Comparison of ENCODE assay signal across 23 mouse cellular contexts in the genomic region with DNA sequence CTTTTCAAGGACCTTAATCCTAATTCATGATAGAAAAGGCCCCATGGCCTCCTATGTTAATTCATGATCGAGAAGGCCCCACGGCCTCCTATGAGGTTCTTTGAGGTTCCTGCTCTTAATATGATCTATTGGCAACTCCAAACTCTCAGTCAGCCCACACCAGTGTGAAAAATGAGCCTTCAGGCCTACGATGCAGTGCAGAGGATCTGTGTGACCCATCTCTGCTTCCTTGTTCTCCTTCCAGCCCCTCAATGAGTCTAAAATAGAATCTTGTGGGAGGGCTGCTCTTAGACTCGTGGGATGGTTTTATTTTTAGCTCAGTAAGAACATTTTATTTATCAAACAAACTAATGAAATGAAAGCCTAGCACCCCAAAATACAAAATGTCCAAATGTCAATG.
DNase-seq lines count a peak whose midpoint lies in the region; ATAC-seq lines count a peak whose summit lies in the region.
"Had no signal": no experiment of that assay in that cellular context is flagged by ENCODE, and none has a peak within 500 bp of the region (broad histone marks: within the 10 kb centered on the region; RNA-seq: fewer than 3 reads in every experiment).

No protein-coding gene starts in this region.

- H3K27ac ChIP-seq in heart, embryonic 11.5 days (ENCODE audit: low read depth, low read length), result peak overlapping the region; percentile 74
- H3K27ac ChIP-seq: embryonic facial prominence, embryonic 12.5 days; forebrain, embryonic 13.5 days; hindbrain, embryonic 13.5 days; limb, embryonic 12.5 days; liver, embryonic 13.5 days; neural tube, embryonic 15.5 days had no signal

- H3K9ac ChIP-seq in heart, embryonic 11.5 days (ENCODE audit: low read depth, low read length), result no peak overlapping the region
- H3K9ac ChIP-seq: embryonic facial prominence, embryonic 12.5 days; forebrain, embryonic 13.5 days; hindbrain, embryonic 13.5 days; limb, embryonic 12.5 days; liver, embryonic 13.5 days; neural tube, embryonic 15.5 days had no signal

- ATAC-seq in heart, embryonic 11.5 days (replicated peaks; ENCODE audit: insufficient number of reproducible peaks, low FRiP score, low TSS enrichment), result no peak
- ATAC-seq: forebrain, embryonic 13.5 days; inflammation-experienced regulatory T-cells, adult 6 months; lung, postnatal 0 days had no signal

- WGBS in heart, embryonic 11.5 days (ENCODE audit: insufficient replicate concordance), result 59% methylated on average over 4 of the region's 4 CpGs

- H3K9me3 ChIP-seq in heart, embryonic 11.5 days (replicated peaks; ENCODE audit: control insufficient read depth, low read length), result no peaks in the 10 kb centered on the region
- H3K9me3 ChIP-seq: embryonic facial prominence, embryonic 12.5 days; forebrain, embryonic 13.5 days; hindbrain, embryonic 13.5 days; limb, embryonic 12.5 days; liver, embryonic 13.5 days; megakaryocyte, embryonic 14.5 days; neural tube, embryonic 15.5 days had no signal

- no peaks in the 10 kb centered on the region for H3K27me3 ChIP-seq in heart, embryonic 11.5 days (ENCODE audit: control insufficient read depth, insufficient read depth, low read length)
- H3K27me3 ChIP-seq: embryonic facial prominence, embryonic 12.5 days; forebrain, embryonic 13.5 days; hindbrain, embryonic 13.5 days; limb, embryonic 12.5 days; liver, embryonic 13.5 days; megakaryocyte, embryonic 14.5 days; neural tube, embryonic 15.5 days had no signal

- H3K4me2 ChIP-seq in heart, embryonic 11.5 days, result peak overlapping the region; percentile 24; the same call in 1 of the 2 replicates
- H3K4me2 ChIP-seq: embryonic facial prominence, embryonic 12.5 days; forebrain, embryonic 13.5 days; hindbrain, embryonic 13.5 days; limb, embryonic 12.5 days; liver, embryonic 13.5 days; neural tube, embryonic 15.5 days had no signal

- H3K4me1 ChIP-seq in heart, embryonic 11.5 days (ENCODE audit: control insufficient read depth, insufficient read depth, low read length), result peaks cover 41% of the 10 kb centered on the region

- no peak overlapping the region for H3K4me3 ChIP-seq in heart, embryonic 11.5 days (ENCODE audit: low read depth, low read length)
- H3K4me3 ChIP-seq: embryonic facial prominence, embryonic 12.5 days; erythroblast, embryonic 14.5 days; forebrain, embryonic 13.5 days; hindbrain, embryonic 13.5 days; limb, embryonic 12.5 days; liver, embryonic 13.5 days; megakaryocyte, embryonic 14.5 days; neural tube, embryonic 15.5 days had no signal

- H3K36me3 ChIP-seq in heart, embryonic 11.5 days (ENCODE audit: control insufficient read depth, insufficient read depth, low read length), result no peaks in the 10 kb centered on the region
- H3K36me3 ChIP-seq: embryonic facial prominence, embryonic 12.5 days; hindbrain, embryonic 13.5 days; limb, embryonic 12.5 days; liver, embryonic 13.5 days; neural tube, embryonic 15.5 days had no signal

- DNase-seq in cerebellum, adult 9-10 months, result peak; percentile 18
- no peak for DNase-seq in cerebellum, postnatal 10 days
- no peak for DNase-seq in heart, adult 11 months
- DNase-seq in kidney, postnatal 14 days, result peak; percentile 33
- DNase-seq in kidney, postnatal 4 days, result no peak
- peak; percentile 60 for DNase-seq in brain, adult 2 months (ENCODE audit: low read depth, low spot score)
- no peak for DNase-seq in right cerebral cortex, postnatal 25 days
- DNase-seq: adrenal gland, adult 8-10 months; cerebellum, adult 9-11 months; layer of hippocampus, adult 9-11 months; liver, embryonic 13.5 days; midbrain, embryonic 14.5 days; thymus, adult 2 months had no signal

Comparison
In these comparisons a context has a peak if more than half of its experiments do, and no peak if none do; other contexts are left out.
1. DNase-seq: peak in cerebellum, adult 9-10 months (single experiment), kidney, postnatal 14 days (single experiment) and brain, adult 2 months (single experiment); none in cerebellum, postnatal 10 days (0 of 2), heart, adult 11 months (single experiment), kidney, postnatal 4 days (0 of 2) and right cerebral cortex, postnatal 25 days (single experiment).